Mouse (Mus musculus): Measurements from ENCODE around the gene Wdr60.

The Wdr60 gene

DNA sequence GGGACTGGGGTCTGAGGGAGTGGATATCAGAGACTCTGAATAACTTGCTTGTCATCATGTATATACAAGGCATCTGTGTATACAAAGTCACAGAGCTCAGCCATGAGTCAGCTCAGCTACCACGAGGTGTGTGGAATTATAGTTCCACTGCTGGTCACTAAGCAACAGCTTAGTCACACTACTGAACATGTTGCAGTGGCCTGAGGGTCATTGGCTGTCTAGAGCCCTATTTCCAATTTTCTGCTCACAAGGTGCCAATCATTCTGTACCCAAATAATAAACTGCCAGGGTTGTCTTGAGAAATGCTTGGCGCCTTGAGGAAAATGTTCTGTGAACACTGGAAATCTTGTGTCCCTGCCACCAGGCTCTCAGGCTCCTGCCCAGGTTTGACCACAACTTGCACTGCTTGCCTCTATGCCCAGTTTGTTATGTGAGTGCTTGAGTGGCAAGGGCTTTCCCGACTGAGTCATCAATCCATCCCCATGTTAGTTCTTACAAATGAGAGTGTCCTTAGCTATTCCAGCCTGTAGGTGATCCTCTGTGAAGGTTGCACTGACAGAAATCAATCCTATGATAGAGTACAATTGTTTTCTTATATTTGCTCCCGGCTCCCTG, 81.3 kb downstream of the Wdr60 start:
- no peak for DNase-seq

DNA sequence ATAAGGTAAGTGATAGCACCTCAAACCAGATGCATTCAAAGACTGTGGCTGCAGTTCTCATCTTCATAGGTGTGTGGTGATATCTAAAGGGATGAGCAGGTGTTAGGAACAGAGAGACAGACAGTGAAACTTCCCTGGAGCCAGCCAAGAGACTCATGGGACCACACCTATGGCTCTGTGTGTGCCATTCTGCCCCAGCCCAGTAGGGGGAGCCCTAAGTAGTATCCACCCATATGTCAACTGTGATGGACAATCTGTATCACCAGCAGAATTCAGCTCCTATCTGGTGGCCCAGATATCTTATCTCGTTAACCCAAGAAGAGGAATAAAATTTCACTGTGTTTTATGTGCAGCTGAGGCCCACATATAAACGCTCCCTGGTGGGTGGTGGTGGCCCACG, 85.9 kb downstream of the Wdr60 start:
- no peak for DNase-seq

DNA sequence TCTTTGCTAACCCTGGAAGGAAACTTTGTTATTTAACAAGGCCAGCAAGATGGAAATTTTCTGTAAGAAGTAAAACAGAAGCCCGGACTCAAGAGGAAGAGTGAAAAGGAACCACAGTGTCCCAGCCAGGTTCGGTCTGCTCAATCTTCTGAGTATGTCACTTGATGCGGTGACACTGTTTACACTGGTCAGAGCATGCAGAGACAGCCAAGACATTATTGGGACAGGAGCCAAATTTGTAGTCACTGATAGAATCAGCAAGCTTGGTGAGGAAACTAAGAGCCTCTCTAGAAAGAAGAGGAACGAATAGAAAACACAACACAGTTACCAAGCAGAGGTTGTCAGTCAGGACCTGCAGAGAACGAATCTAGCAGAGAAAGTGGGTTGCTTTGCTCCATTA, 93.2 kb downstream of the Wdr60 start:
- no peak for DNase-seq

DNA sequence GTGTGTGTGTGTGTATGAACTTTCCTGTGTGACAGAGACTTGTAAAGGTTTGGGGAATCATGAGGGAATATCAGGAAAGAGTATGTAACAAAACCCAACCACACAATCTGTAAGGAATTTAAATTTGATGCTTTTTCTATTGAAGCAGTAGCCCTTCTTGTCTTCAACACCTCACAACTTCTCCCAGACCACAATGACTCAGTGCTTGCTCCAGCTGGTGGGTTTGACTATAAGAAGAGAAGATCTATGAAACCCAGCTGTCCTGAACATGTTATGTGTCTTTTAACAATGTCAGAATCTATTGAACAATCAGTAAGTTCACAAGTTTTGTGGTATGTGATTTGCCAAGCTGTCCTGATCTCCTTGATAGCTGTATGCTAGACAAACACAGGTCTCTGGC, 97.5 kb downstream of the Wdr60 start:
- no peak for DNase-seq

DNA sequence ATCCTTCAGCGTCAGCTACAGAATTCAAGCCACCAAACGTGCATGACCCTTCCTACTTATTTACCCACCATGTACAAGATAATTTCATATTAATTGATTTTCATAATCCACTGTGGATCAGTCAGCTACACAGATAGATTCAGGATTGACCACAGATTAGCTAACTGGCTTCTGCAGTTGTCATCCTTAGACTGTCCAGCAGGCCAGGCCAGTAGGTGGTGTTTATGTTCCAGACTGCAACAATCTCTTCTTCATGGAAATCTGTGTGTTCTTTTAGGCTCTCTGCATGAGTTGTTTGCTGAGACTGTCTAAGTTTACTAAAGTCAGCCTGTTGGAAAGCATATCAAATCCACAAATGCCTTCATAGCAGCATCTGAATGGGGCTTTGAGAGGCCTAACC, 103.1 kb downstream of the Wdr60 start:
- no peak for DNase-seq

DNA sequence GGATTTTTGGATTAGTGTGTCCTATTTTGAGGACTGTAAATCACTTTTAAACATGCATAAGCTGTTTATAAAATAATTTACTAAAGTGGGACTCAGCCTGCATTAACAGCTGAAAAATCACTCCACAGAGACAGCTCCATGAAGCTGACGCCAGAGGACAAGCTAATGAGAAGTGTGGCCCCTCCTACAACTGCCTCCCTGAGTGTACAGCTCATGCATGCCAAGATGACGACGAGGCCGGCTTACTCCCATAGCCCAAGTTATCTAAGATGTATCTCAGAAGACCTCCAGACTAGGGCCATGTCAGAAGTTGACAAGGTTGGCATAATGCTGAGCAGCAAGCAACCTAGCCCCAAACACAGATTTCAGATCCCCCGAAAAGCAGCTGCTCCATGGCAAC, 103.6 kb downstream of the Wdr60 start:
- DNase-seq, result no peak

DNA sequence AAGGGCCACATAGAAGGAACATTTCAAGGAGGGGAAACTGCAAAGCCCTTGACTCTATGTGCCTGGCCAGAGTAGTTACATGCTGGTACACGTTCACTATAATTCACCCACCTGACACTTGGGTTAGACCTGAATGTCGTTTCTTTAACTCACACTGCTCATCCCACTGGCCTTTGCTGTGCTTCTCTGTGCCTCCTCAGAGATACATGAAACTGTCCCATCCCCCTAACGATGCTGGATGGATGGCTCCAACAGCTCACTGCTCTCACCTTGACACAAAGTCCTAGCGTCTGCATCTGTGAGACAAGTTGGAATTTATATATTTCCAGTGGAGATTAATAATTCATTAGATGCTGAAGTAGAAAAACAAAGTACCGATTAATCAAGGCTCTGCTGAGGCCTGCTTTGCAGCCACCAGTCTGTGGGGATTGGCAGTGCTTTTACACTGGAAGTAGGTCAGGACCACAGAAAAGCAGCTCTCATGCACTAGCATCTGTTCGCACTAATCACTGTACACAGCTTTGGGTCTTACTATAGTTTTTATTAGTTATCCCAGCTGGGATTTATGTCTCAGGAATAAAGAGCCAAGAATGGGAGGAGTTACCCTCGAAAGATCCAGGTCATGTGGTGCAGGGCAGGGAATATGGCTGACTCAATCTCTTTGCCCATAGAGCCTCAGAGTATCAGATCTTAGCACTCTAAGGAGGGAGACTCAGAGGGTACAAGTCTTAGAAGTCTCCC, 105.9 kb downstream of the Wdr60 start:
- DNase-seq, result no peak
